Mouse (Mus musculus) stomach, postnatal 0 days (tissue): ENCODE results near the gene Gcc2.

ENCODE experiments used
- CTCF ChIP-seq: IDR thresholded peaks from 2 replicates; pipeline ENCODE4 v1.5.1; 2016; ENCODE audit warnings: antibody characterized with exemption, low read depth, mild to moderate bottlenecking, moderate library complexity
- EP300 ChIP-seq: optimal IDR thresholded peaks from 2 replicates; pipeline ENCODE3; 2016; ENCODE audit warnings: antibody characterized with exemption

- TF ChIP-seq CTCF (no peak), EP300 (no peak)
These were observed 45.4 kb upstream of the Gcc2 start for GRCm38 (mm10) chr10:58209710-58210467.
